ENCODE assay signal across 12 mouse cellular contexts in genomic region chr7:28793834-28794233, GRCm38 (mm10). TPM values are rescaled to one million over a fixed set of nuclear protein-coding genes. Genes with fewer than 3 reads are reported as not detected.
A peak's percentile ranks its signal among the peaks of the same experiment; 100 is the strongest.
DNase-seq lines count a peak whose midpoint lies in the region; ATAC-seq and TF ChIP-seq lines count a peak whose summit lies in the region.
"Had no signal": no experiment of that assay in that cellular context is flagged by ENCODE, and none has a peak within 500 bp of the region (broad histone marks: within the 10 kb centered on the region; RNA-seq: fewer than 3 reads in every experiment).

No protein-coding gene starts in this region.

- H3K27me3 ChIP-seq in heart, embryonic 11.5 days (ENCODE audit: control insufficient read depth, insufficient read depth, low read length): no peaks in the 10 kb centered on the region
- H3K27me3 ChIP-seq in MEL (ENCODE audit: control insufficient read depth in 1 of 2, insufficient read depth in 2 of 2, low read length in 2 of 2): no peaks in the 10 kb centered on the region

- H3K4me3 ChIP-seq in heart, embryonic 11.5 days (ENCODE audit: low read depth, low read length): no peak overlapping the region
- no peak overlapping the region for H3K4me3 ChIP-seq in MEL (ENCODE audit: control insufficient read depth in 1 of 2, insufficient read depth in 1 of 2, low read depth in 2 of 2, low read length in 2 of 2)

- ATAC-seq in heart, embryonic 11.5 days (replicated peaks; ENCODE audit: insufficient number of reproducible peaks, low FRiP score, low TSS enrichment): no peak
- ATAC-seq: forebrain, embryonic 14.5 days; midbrain, embryonic 16.5 days had no signal

- H3K36me3 ChIP-seq in heart, embryonic 11.5 days (ENCODE audit: control insufficient read depth, insufficient read depth, low read length): no peaks in the 10 kb centered on the region
- H3K36me3 ChIP-seq in MEL (ENCODE audit: control insufficient read depth in 1 of 2, insufficient read depth in 2 of 2, low read length in 2 of 2): no peaks in the 10 kb centered on the region

- TF ChIP-seq POLR2A in MEL (IDR thresholded peaks at IDR 0.05; ENCODE audit: control insufficient read depth in 1 of 2, insufficient read depth in 1 of 2, low read depth in 1 of 2, low read length in 2 of 2, poor library complexity in 1 of 2): no peak

- H3K4me2 ChIP-seq in heart, embryonic 11.5 days: no peak overlapping the region

- WGBS in heart, embryonic 11.5 days (ENCODE audit: insufficient replicate concordance): 23% methylated on average over 2 of the region's 2 CpGs

- DNase-seq in heart, adult 8-10 months (ENCODE audit: low spot score): peak; percentile 33
- DNase-seq in 3T3-L1 (ENCODE audit: low read depth, low spot score): peak; percentile 33
- peak; percentile 87 for DNase-seq in MEL (ENCODE audit: low read depth, low spot score)
- peak; percentile 50 for DNase-seq in lung, postnatal 14 days
- no peak for DNase-seq in c-Kit-positive CD71-positive TER-119-positive erythroid progenitor cells, embryonic 14.5 days (ENCODE audit: low spot score)
- DNase-seq in gastrocnemius, postnatal 25 days: no peak
- DNase-seq in yolk sac, embryonic 10.5 days (ENCODE audit: low spot score): no peak
- DNase-seq: cerebellum, adult 8-10 months; right cerebral cortex, postnatal 25 days had no signal

- peak; percentile 43 to 58 (median 45) for TF ChIP-seq CTCF in MEL (IDR thresholded peaks at IDR 0.05 in 2 of 3, conservative IDR thresholded peaks at IDR 0.05 in 1 of 3; ENCODE audit: control insufficient read depth in 1 of 3, insufficient read depth in 1 of 3, low read depth in 2 of 3, low read length in 3 of 3, poor library complexity in 1 of 3, severe bottlenecking in 1 of 3)

- H3K4me1 ChIP-seq in heart, embryonic 11.5 days (ENCODE audit: control insufficient read depth, insufficient read depth, low read length): peaks cover 7% of the 10 kb centered on the region; the same call in 1 of the 2 replicates
- peaks cover 0 to 7% of the 10 kb centered on the region in 2 experiments; a peak in 2 of 4 replicates for H3K4me1 ChIP-seq in MEL (ENCODE audit: control insufficient read depth in 1 of 2, insufficient read depth in 2 of 2, low read length in 2 of 2)

- TF ChIP-seq RAD21 in MEL (IDR thresholded peaks at IDR 0.05; ENCODE audit: low read depth, low read length): peak; percentile 35

- H3K27ac ChIP-seq in heart, embryonic 11.5 days (ENCODE audit: low read depth, low read length): no peak overlapping the region
- no peak overlapping the region for H3K27ac ChIP-seq in MEL (ENCODE audit: control insufficient read depth, low read depth, low read length)

- H3K9me3 ChIP-seq in heart, embryonic 11.5 days (replicated peaks; ENCODE audit: control insufficient read depth, low read length): no peaks in the 10 kb centered on the region
- H3K9me3 ChIP-seq in MEL (replicated peaks; ENCODE audit: insufficient read depth, low read length): no peaks in the 10 kb centered on the region

- TF ChIP-seq EP300 in MEL (IDR thresholded peaks at IDR 0.05; ENCODE audit: low read depth in 1 of 2, low read length in 2 of 2): no peak

- no peak overlapping the region for H3K9ac ChIP-seq in heart, embryonic 11.5 days (ENCODE audit: low read depth, low read length)
- no peak overlapping the region for H3K9ac ChIP-seq in MEL (ENCODE audit: control insufficient read depth, low read depth, low read length, poor library complexity, severe bottlenecking)

- peaks cover 9% of the 10 kb centered on the region; the same call in 1 of the 2 replicates for H3K79me2 ChIP-seq in MEL (ENCODE audit: control insufficient read depth, insufficient read depth, low read length, poor library complexity)

TF ChIP-seq in MEL, 35 proteins besides CTCF, POLR2A, EP300 and RAD21:
- TF ChIP-seq ZC3H11A (IDR thresholded peaks at IDR 0.05; ENCODE audit: low read depth, low read length) (peak; percentile 43; the same call in 1 of the 2 replicates), MAFK (IDR thresholded peaks at IDR 0.05; ENCODE audit: borderline replicate concordance, low read depth, low read length) (peak; percentile 91), GABPA (IDR thresholded peaks at IDR 0.05; ENCODE audit: low read depth, low read length) (no peak), SIN3A (IDR thresholded peaks at IDR 0.05; ENCODE audit: low read length) (peak; percentile 23; the same call in 1 of the 2 replicates), GATA1 (IDR thresholded peaks at IDR 0.05; ENCODE audit: low read depth, low read length) (peak; percentile 48; the same call in 1 of the 2 replicates), ELF1 (IDR thresholded peaks at IDR 0.05; ENCODE audit: low read depth, low read length) (peak; percentile 52; the same call in 1 of the 2 replicates), SMC3 (IDR thresholded peaks at IDR 0.05; ENCODE audit: low read depth, low read length) (peak; percentile 60), CHD1 (IDR thresholded peaks at IDR 0.05; ENCODE audit: low read depth, low read length) (no peak), TBP (IDR thresholded peaks at IDR 0.05; ENCODE audit: low read depth, low read length) (peak; percentile 99)

RNA-seq across cellular contexts. Expression of gene Rinl, which starts 5.1 kb away (rescaled TPM):
- 1 to 10 TPM; 1.4 to 3.0 (median 1.6) TPM for total RNA-seq in heart, adult 8-10 months (2022)
- polyA plus RNA-seq in heart, embryonic 11.5 days (2014; fragmentation: Nextera tagmentation; extraction: Ambion mirVana): 2.4 and 2.5 TPM in 2 replicates
- total RNA-seq in MEL (2012; rRNA removed): 32.9 and 39.9 TPM in 2 replicates
- 10 to 100 TPM in 1 of 2 experiments, not detected in 1; 63.9 TPM for polyA plus RNA-seq in MEL (2012; ENCODE audit: insufficient read depth in 1 of 2, insufficient read length in 2 of 2, low read depth in 1 of 2, low replicate concordance in 2 of 2, missing spikeins in 1 of 2)
- under 1 TPM; 0.51 to 0.78 TPM for total RNA-seq in gastrocnemius, postnatal 25 days (2021)

RNA-seq across cellular contexts. Expression of gene Hnrnpl, which starts 14.5 kb away (rescaled TPM):
- total RNA-seq in heart, adult 8-10 months (2022): 100 to 1,000 TPM; 185 to 230 (median 214) TPM
- 210 and 212 TPM in 2 replicates for polyA plus RNA-seq in heart, embryonic 11.5 days (2014; fragmentation: Nextera tagmentation; extraction: Ambion mirVana)
- total RNA-seq in MEL (2012; rRNA removed): 246 and 303 TPM in 2 replicates
- 1,000 to 10,000 TPM in 1 of 2 experiments, 100 to 1,000 TPM in 1; 684 to 1,095 TPM for polyA plus RNA-seq in MEL (2012; ENCODE audit: insufficient read depth in 1 of 2, insufficient read length in 2 of 2, low read depth in 1 of 2, low replicate concordance in 2 of 2, missing spikeins in 1 of 2)
- 100 to 1,000 TPM; 118 to 120 TPM for total RNA-seq in gastrocnemius, postnatal 25 days (2021)

RNA-seq across cellular contexts. Expression of gene Nfkbib, which starts 26.5 kb away (rescaled TPM):
- 10 to 100 TPM; 22.8 to 29.1 (median 28.1) TPM for total RNA-seq in heart, adult 8-10 months (2022)
- polyA plus RNA-seq in heart, embryonic 11.5 days (2014; fragmentation: Nextera tagmentation; extraction: Ambion mirVana): 34.7 and 38.0 TPM in 2 replicates
- total RNA-seq in MEL (2012; rRNA removed): 30.7 and 32.9 TPM in 2 replicates
- polyA plus RNA-seq in MEL (2012; ENCODE audit: insufficient read depth in 1 of 2, insufficient read length in 2 of 2, low read depth in 1 of 2, low replicate concordance in 2 of 2, missing spikeins in 1 of 2): 10 to 100 TPM in 1 of 2 experiments, not detected in 1; 52.7 TPM
- total RNA-seq in gastrocnemius, postnatal 25 days (2021): 10 to 100 TPM; 24.4 to 27.9 TPM

RNA-seq across cellular contexts. Expression of gene Sirt2, which starts 27.3 kb away (rescaled TPM):
- total RNA-seq in heart, adult 8-10 months (2022): 10 to 100 TPM; 84.0 to 92.6 (median 90.8) TPM
- 52.2 and 55.3 TPM in 2 replicates for polyA plus RNA-seq in heart, embryonic 11.5 days (2014; fragmentation: Nextera tagmentation; extraction: Ambion mirVana)
- 31.8 and 35.7 TPM in 2 replicates for total RNA-seq in MEL (2012; rRNA removed)
- 10 to 100 TPM in 1 of 2 experiments, not detected in 1; 72.4 TPM for polyA plus RNA-seq in MEL (2012; ENCODE audit: insufficient read depth in 1 of 2, insufficient read length in 2 of 2, low read depth in 1 of 2, low replicate concordance in 2 of 2, missing spikeins in 1 of 2)
- 10 to 100 TPM; 81.6 to 82.3 TPM for total RNA-seq in gastrocnemius, postnatal 25 days (2021)

RNA-seq across cellular contexts. Expression of gene Ech1, which starts 31.2 kb away (rescaled TPM):
- 1,000 to 10,000 TPM; 2,066 to 2,754 (median 2,219) TPM for total RNA-seq in heart, adult 8-10 months (2022)
- 139 and 149 TPM in 2 replicates for polyA plus RNA-seq in heart, embryonic 11.5 days (2014; fragmentation: Nextera tagmentation; extraction: Ambion mirVana)
- 82.8 and 99.5 TPM in 2 replicates for total RNA-seq in MEL (2012; rRNA removed)
- 10 to 100 TPM in 1 of 2 experiments, not detected in 1; 74.7 TPM for polyA plus RNA-seq in MEL (2012; ENCODE audit: insufficient read depth in 1 of 2, insufficient read length in 2 of 2, low read depth in 1 of 2, low replicate concordance in 2 of 2, missing spikeins in 1 of 2)
- total RNA-seq in gastrocnemius, postnatal 25 days (2021): 100 to 1,000 TPM; 185 to 241 TPM

Comparison
In these comparisons a context has a peak if more than half of its experiments do, and no peak if none do; other contexts are left out.
1. DNase-seq: peak in heart, adult 8-10 months (single experiment), 3T3-L1 (single experiment), MEL (single experiment) and lung, postnatal 14 days (single experiment); none in c-Kit-positive CD71-positive TER-119-positive erythroid progenitor cells, embryonic 14.5 days (single experiment), gastrocnemius, postnatal 25 days (single experiment) and yolk sac, embryonic 10.5 days (single experiment).